Mouse (Mus musculus) heart, adult 2 months (tissue): ENCODE measurements around the gene Rps5.

ENCODE experiments used
- CTCF ChIP-seq: fragments of 200-600 bp; IDR thresholded peaks from 2 replicates; pipeline ENCODE4 v1.8.1; 2022; ENCODE audit warnings: antibody characterized with exemption, mild to moderate bottlenecking, moderate library complexity
- EP300 ChIP-seq: fragments of 200-500 bp; IDR thresholded peaks from 2 replicates; pipeline ENCODE4 v1.6.1; 2011; ENCODE audit warnings: low read depth, low read length, control low read depth; ENCODE audit not compliant: insufficient read depth

DNA sequence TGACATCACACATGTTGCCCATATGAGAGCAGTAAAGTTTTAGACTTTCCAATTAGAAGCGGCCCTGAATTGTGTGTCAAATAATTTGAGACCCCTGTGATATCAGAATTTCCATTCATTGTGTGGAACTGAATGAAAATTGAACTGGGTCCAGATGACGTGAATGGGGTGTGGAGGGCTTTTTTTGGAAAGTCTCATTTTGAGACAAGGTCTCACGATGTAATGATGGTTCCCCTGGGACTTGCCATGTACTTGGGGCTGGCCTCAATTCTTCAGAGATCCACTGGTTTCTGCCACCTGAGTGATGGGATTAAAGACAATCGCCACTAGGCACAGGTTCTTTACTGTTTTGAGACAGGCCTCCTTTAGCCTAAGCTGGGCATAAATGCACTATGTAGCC lies 18.5 kb downstream of the Rps5 start:
- TF ChIP-seq CTCF: no peak
- TF ChIP-seq EP300: no peak
